In genomic region chrX:47330969-47331368, GRCm38 (mm10) we compare ENCODE assay signal across 22 mouse cellular contexts.
DNase-seq lines count a peak whose midpoint lies in the region; ATAC-seq and TF ChIP-seq lines count a peak whose summit lies in the region.
"Had no signal": no experiment of that assay in that cellular context is flagged by ENCODE, and none has a peak within 500 bp of the region (broad histone marks: within the 10 kb centered on the region; RNA-seq: fewer than 3 reads in every experiment).

No protein-coding gene starts in this region.

- H3K4me3 ChIP-seq in hindbrain, embryonic 11.5 days (ENCODE audit: low read depth, low read length): no peak overlapping the region
- no peak overlapping the region for H3K4me3 ChIP-seq in hindbrain, postnatal 0 days (ENCODE audit: low read length)
- H3K4me3 ChIP-seq in midbrain, embryonic 13.5 days (replicated peaks): no peak overlapping the region
- H3K4me3 ChIP-seq in midbrain, embryonic 16.5 days (ENCODE audit: low read depth, low read length): no peak overlapping the region
- no peak overlapping the region for H3K4me3 ChIP-seq in midbrain, embryonic 15.5 days
- no peak overlapping the region for H3K4me3 ChIP-seq in midbrain, embryonic 10.5 days
- H3K4me3 ChIP-seq: embryonic facial prominence, embryonic 13.5 days; embryonic facial prominence, embryonic 15.5 days; erythroblast, embryonic 14.5 days; forebrain, embryonic 10.5 days; forebrain, embryonic 12.5 days; forebrain, embryonic 15.5 days had no signal

- H3K9me3 ChIP-seq in hindbrain, embryonic 11.5 days (ENCODE audit: control insufficient read depth, low read length): no peaks in the 10 kb centered on the region
- H3K9me3 ChIP-seq in hindbrain, postnatal 0 days (ENCODE audit: low read length): no peaks in the 10 kb centered on the region
- H3K9me3 ChIP-seq in midbrain, embryonic 13.5 days: no peaks in the 10 kb centered on the region
- no peaks in the 10 kb centered on the region for H3K9me3 ChIP-seq in midbrain, embryonic 16.5 days (replicated peaks; ENCODE audit: control insufficient read depth, low read length, poor library complexity, severe bottlenecking)
- H3K9me3 ChIP-seq in midbrain, embryonic 15.5 days: no peaks in the 10 kb centered on the region
- no peaks in the 10 kb centered on the region for H3K9me3 ChIP-seq in midbrain, embryonic 10.5 days (replicated peaks)
- H3K9me3 ChIP-seq: embryonic facial prominence, embryonic 13.5 days; embryonic facial prominence, embryonic 15.5 days; forebrain, embryonic 10.5 days; forebrain, embryonic 12.5 days; forebrain, embryonic 15.5 days had no signal

- ATAC-seq in hindbrain, embryonic 11.5 days (ENCODE audit: low FRiP score): peak; percentile 57; the same call in 1 of the 2 replicates
- ATAC-seq in hindbrain, postnatal 0 days: no peak
- no peak for ATAC-seq in midbrain, embryonic 13.5 days
- ATAC-seq in midbrain, embryonic 16.5 days: no peak
- ATAC-seq in midbrain, embryonic 15.5 days (replicated peaks): peak; percentile 58; the same call in 1 of the 2 replicates
- ATAC-seq: forebrain, embryonic 15.5 days had no signal

- 73% methylated on average over 1 of the region's 1 CpGs for WGBS in hindbrain, embryonic 11.5 days
- WGBS in hindbrain, postnatal 0 days: 79% methylated on average over 1 of the region's 1 CpGs
- 78% methylated on average over 1 of the region's 1 CpGs for WGBS in midbrain, embryonic 13.5 days
- WGBS in midbrain, embryonic 16.5 days: 61% methylated on average over 1 of the region's 1 CpGs
- WGBS in midbrain, embryonic 15.5 days: 79% methylated on average over 1 of the region's 1 CpGs
- 80% methylated on average over 1 of the region's 1 CpGs for WGBS in midbrain, embryonic 10.5 days

- H3K27me3 ChIP-seq in hindbrain, embryonic 11.5 days (ENCODE audit: control insufficient read depth, insufficient read depth, low read length): no peaks in the 10 kb centered on the region
- H3K27me3 ChIP-seq in hindbrain, postnatal 0 days (ENCODE audit: insufficient read depth, low read length): no peaks in the 10 kb centered on the region
- no peaks in the 10 kb centered on the region for H3K27me3 ChIP-seq in midbrain, embryonic 13.5 days
- H3K27me3 ChIP-seq in midbrain, embryonic 16.5 days (ENCODE audit: control insufficient read depth, insufficient read depth, low read depth, low read length): no peaks in the 10 kb centered on the region
- no peaks in the 10 kb centered on the region for H3K27me3 ChIP-seq in midbrain, embryonic 15.5 days (replicated peaks)
- no peaks in the 10 kb centered on the region for H3K27me3 ChIP-seq in midbrain, embryonic 10.5 days (ENCODE audit: low read depth, poor library complexity, severe bottlenecking)
- H3K27me3 ChIP-seq: embryonic facial prominence, embryonic 13.5 days; embryonic facial prominence, embryonic 15.5 days; forebrain, embryonic 12.5 days; forebrain, embryonic 15.5 days had no signal

- DNase-seq in hindbrain, embryonic 11.5 days (ENCODE audit: low spot score): no peak
- no peak for DNase-seq in hindbrain, postnatal 0 days (ENCODE audit: low spot score)
- DNase-seq in midbrain, embryonic 10.5 days (ENCODE audit: low spot score): no peak
- DNase-seq: adrenal gland, adult 2 months; adrenal gland, postnatal 10 days; adrenal gland, postnatal 25 days; cerebellum, adult 11 months; cerebellum, adult 18-20 months; cerebellum, adult 8-10 months; cerebellum, adult 9-11 months; cerebellum, postnatal 14 days; cerebellum, postnatal 36 days; embryo, embryonic 11 days had no signal

- no peak overlapping the region for H3K4me2 ChIP-seq in hindbrain, embryonic 11.5 days (replicated peaks; ENCODE audit: low read depth, low read length)
- no peak overlapping the region for H3K4me2 ChIP-seq in hindbrain, postnatal 0 days (ENCODE audit: low read depth, low read length)
- no peak overlapping the region for H3K4me2 ChIP-seq in midbrain, embryonic 13.5 days (replicated peaks)
- no peak overlapping the region for H3K4me2 ChIP-seq in midbrain, embryonic 16.5 days (ENCODE audit: low read length)
- no peak overlapping the region for H3K4me2 ChIP-seq in midbrain, embryonic 15.5 days
- H3K4me2 ChIP-seq: embryonic facial prominence, embryonic 13.5 days; embryonic facial prominence, embryonic 15.5 days; forebrain, embryonic 12.5 days; forebrain, embryonic 15.5 days had no signal

- H3K27ac ChIP-seq in hindbrain, embryonic 11.5 days (ENCODE audit: low read depth, low read length): no peak overlapping the region
- H3K27ac ChIP-seq in hindbrain, postnatal 0 days: no peak overlapping the region
- H3K27ac ChIP-seq in midbrain, embryonic 13.5 days: peak overlapping the region; percentile 30; the same call in 1 of the 2 replicates
- H3K27ac ChIP-seq in midbrain, embryonic 16.5 days (ENCODE audit: low read length): no peak overlapping the region
- H3K27ac ChIP-seq in midbrain, embryonic 15.5 days: no peak overlapping the region
- H3K27ac ChIP-seq in midbrain, embryonic 10.5 days (replicated peaks): no peak overlapping the region
- H3K27ac ChIP-seq: embryonic facial prominence, embryonic 13.5 days; embryonic facial prominence, embryonic 15.5 days; forebrain, embryonic 10.5 days; forebrain, embryonic 12.5 days; forebrain, embryonic 15.5 days had no signal

- H3K9ac ChIP-seq in hindbrain, embryonic 11.5 days (ENCODE audit: low read depth, low read length): no peak overlapping the region
- no peak overlapping the region for H3K9ac ChIP-seq in hindbrain, postnatal 0 days (replicated peaks; ENCODE audit: low read length)
- H3K9ac ChIP-seq in midbrain, embryonic 13.5 days (replicated peaks): no peak overlapping the region
- H3K9ac ChIP-seq in midbrain, embryonic 16.5 days (ENCODE audit: low read depth, low read length): no peak overlapping the region
- H3K9ac ChIP-seq in midbrain, embryonic 15.5 days: no peak overlapping the region
- H3K9ac ChIP-seq: embryonic facial prominence, embryonic 13.5 days; embryonic facial prominence, embryonic 15.5 days; forebrain, embryonic 12.5 days; forebrain, embryonic 15.5 days had no signal

- TF ChIP-seq CTCF in hindbrain, postnatal 0 days (IDR thresholded peaks at IDR 0.05; ENCODE audit: low read depth): no peak

- H3K4me1 ChIP-seq in hindbrain, embryonic 11.5 days (replicated peaks; ENCODE audit: control insufficient read depth, insufficient read depth, low read length): no peaks in the 10 kb centered on the region
- no peaks in the 10 kb centered on the region for H3K4me1 ChIP-seq in hindbrain, postnatal 0 days (ENCODE audit: insufficient read depth, low read length)
- H3K4me1 ChIP-seq in midbrain, embryonic 13.5 days (replicated peaks): no peaks in the 10 kb centered on the region
- no peaks in the 10 kb centered on the region for H3K4me1 ChIP-seq in midbrain, embryonic 16.5 days (ENCODE audit: control insufficient read depth, insufficient read depth, low read length)
- no peaks in the 10 kb centered on the region for H3K4me1 ChIP-seq in midbrain, embryonic 15.5 days
- no peaks in the 10 kb centered on the region for H3K4me1 ChIP-seq in midbrain, embryonic 10.5 days
- H3K4me1 ChIP-seq: embryonic facial prominence, embryonic 13.5 days; embryonic facial prominence, embryonic 15.5 days; forebrain, embryonic 10.5 days; forebrain, embryonic 12.5 days; forebrain, embryonic 15.5 days had no signal

- no peaks in the 10 kb centered on the region for H3K36me3 ChIP-seq in hindbrain, embryonic 11.5 days (ENCODE audit: control insufficient read depth, insufficient read depth, low read length)
- no peaks in the 10 kb centered on the region for H3K36me3 ChIP-seq in hindbrain, postnatal 0 days (ENCODE audit: insufficient read depth, low read length)
- no peaks in the 10 kb centered on the region for H3K36me3 ChIP-seq in midbrain, embryonic 13.5 days
- no peaks in the 10 kb centered on the region for H3K36me3 ChIP-seq in midbrain, embryonic 16.5 days (ENCODE audit: control insufficient read depth, insufficient read depth, low read length)
- no peaks in the 10 kb centered on the region for H3K36me3 ChIP-seq in midbrain, embryonic 15.5 days (replicated peaks)
- no peaks in the 10 kb centered on the region for H3K36me3 ChIP-seq in midbrain, embryonic 10.5 days
- H3K36me3 ChIP-seq: embryonic facial prominence, embryonic 13.5 days; embryonic facial prominence, embryonic 15.5 days; forebrain, embryonic 10.5 days; forebrain, embryonic 12.5 days; forebrain, embryonic 15.5 days had no signal

Comparison
In these comparisons a context has a peak if more than half of its experiments do, and no peak if none do; other contexts are left out.
1. ATAC-seq: peak in hindbrain, embryonic 11.5 days (single experiment) and midbrain, embryonic 15.5 days (single experiment); none in hindbrain, postnatal 0 days (single experiment), midbrain, embryonic 13.5 days (single experiment) and midbrain, embryonic 16.5 days (single experiment).